Mouse (Mus musculus): ENCODE data around the gene Adam15.

The Adam15 gene

GRCm38 (mm10) chr3:89348911-89349868, 606 bp downstream of the Adam15 start:
- DNase-seq, result peak; percentile 33

- no peak for DNase-seq
Measured at GRCm38 (mm10) chr3:89347916-89348315, 1.9 kb downstream of the Adam15 start.

- DNase-seq, result no peak
Measured at GRCm38 (mm10) chr3:89346815-89347540, 2.8 kb downstream of the Adam15 start.

GRCm38 (mm10) chr3:89343279-89343678, 6.5 kb downstream of the Adam15 start:
- DNase-seq, result no peak

GRCm38 (mm10) chr3:89341794-89342193, 8.0 kb downstream of the Adam15 start:
- no peak for DNase-seq

GRCm38 (mm10) chr3:89340465-89340864, 9.3 kb downstream of the Adam15 start:
- DNase-seq, result peak; percentile 79

- no peak for DNase-seq
Measured at GRCm38 (mm10) chr3:89339416-89339815, 10.4 kb downstream of the Adam15 start.

GRCm38 (mm10) chr3:89337721-89338578, 11.8 kb downstream of the Adam15 start, which contains the start of gene Efna4:
Gene Efna4 (minus strand): TSS chr3:89338028.
- DNase-seq, result no peak

- DNase-seq, result no peak
Measured at GRCm38 (mm10) chr3:89337062-89337720, 12.6 kb downstream of the Adam15 start.

GRCm38 (mm10) chr3:89336529-89336928, 13.3 kb downstream of the Adam15 start:
- no peak for DNase-seq

GRCm38 (mm10) chr3:89333053-89333452, 16.7 kb downstream of the Adam15 start:
- no peak for DNase-seq

- DNase-seq, result no peak
Measured at GRCm38 (mm10) chr3:89332476-89332875, 17.3 kb downstream of the Adam15 start.

- DNase-seq, result no peak
Measured at GRCm38 (mm10) chr3:89332013-89332412, 17.8 kb downstream of the Adam15 start.

- no peak for DNase-seq
Measured at GRCm38 (mm10) chr3:89331561-89331960, 18.2 kb downstream of the Adam15 start.

GRCm38 (mm10) chr3:89330948-89331347, 18.8 kb downstream of the Adam15 start:
- DNase-seq, result no peak

GRCm38 (mm10) chr3:89330346-89330745, 19.4 kb downstream of the Adam15 start:
- no peak for DNase-seq

GRCm38 (mm10) chr3:89328623-89329022, 21.2 kb downstream of the Adam15 start:
- no peak for DNase-seq

GRCm38 (mm10) chr3:89327371-89327870, 22.4 kb downstream of the Adam15 start:
- DNase-seq, result no peak

GRCm38 (mm10) chr3:89325882-89326281, 23.9 kb downstream of the Adam15 start:
- no peak for DNase-seq

GRCm38 (mm10) chr3:89322514-89323165, 27.2 kb downstream of the Adam15 start, which contains the start of gene Efna3:
Gene Efna3 (minus strand): TSS chr3:89322965.
- DNase-seq, result no peak

- DNase-seq, result no peak
Measured at GRCm38 (mm10) chr3:89322131-89322500, 27.7 kb downstream of the Adam15 start.

Data from cerebellum, adult 8-10 months (tissue).